Mouse (Mus musculus): ENCODE results near the gene Lima1. TPM values are rescaled to one million over a fixed set of nuclear protein-coding genes. Genes with fewer than 3 reads are reported as not detected.

Gene Lima1
- polyA plus RNA-seq, 2 experiments = 76.0 to 81.2 TPM

DNA sequence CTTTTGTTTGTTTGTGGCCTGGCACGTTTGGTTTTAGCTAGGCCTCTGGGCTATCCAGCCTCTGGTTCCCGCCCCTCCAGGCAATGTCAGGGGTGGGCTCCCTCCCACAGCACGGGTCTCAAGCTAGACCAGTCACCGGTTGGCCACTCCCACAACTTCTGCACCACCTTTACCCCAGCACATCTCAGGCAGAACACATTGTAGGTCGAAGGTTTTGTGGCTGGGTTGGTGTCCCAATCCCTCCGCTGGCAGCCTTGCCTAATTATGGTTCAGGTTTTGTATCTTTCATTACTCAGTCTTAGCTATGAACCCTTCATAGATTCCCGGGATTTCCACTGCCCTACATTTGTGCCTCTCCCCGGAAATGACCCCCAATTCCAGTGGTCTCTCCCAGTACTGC lies 17.8 kb downstream of the Lima1 start:
- ATAC-seq (ENCODE audit: low FRiP score, low read depth) (no peak), DNase-seq (ENCODE audit: low spot score) (no peak)
- no peak overlapping the region for H3K4me3 ChIP-seq (replicated peaks; ENCODE audit: low read length)
- WGBS = 44% methylated on average over 8 of the region's 8 CpGs
- H3K4me2 ChIP-seq (replicated peaks; ENCODE audit: low read depth, low read length, severe bottlenecking) = no peak overlapping the region
- no peak overlapping the region for H3K9ac ChIP-seq (ENCODE audit: low read depth, low read length, severe bottlenecking)
- no peaks in the 10 kb centered on the region for H3K36me3 ChIP-seq (ENCODE audit: control insufficient read depth, insufficient read depth, low read length)
- H3K9me3 ChIP-seq (ENCODE audit: control insufficient read depth, low read length) = no peaks in the 10 kb centered on the region
- no peaks in the 10 kb centered on the region for H3K27me3 ChIP-seq (ENCODE audit: control insufficient read depth, insufficient read depth, low read length)
- TF ChIP-seq POLR2A (IDR thresholded peaks at IDR 0.05; ENCODE audit: borderline replicate concordance, extremely low read depth, insufficient read depth, insufficient read length) = no peak
- H3K4me1 ChIP-seq (ENCODE audit: control insufficient read depth, insufficient read depth, low read length) = no peaks in the 10 kb centered on the region
- no peak overlapping the region for H3K27ac ChIP-seq (replicated peaks; ENCODE audit: low read depth, low read length)

DNA sequence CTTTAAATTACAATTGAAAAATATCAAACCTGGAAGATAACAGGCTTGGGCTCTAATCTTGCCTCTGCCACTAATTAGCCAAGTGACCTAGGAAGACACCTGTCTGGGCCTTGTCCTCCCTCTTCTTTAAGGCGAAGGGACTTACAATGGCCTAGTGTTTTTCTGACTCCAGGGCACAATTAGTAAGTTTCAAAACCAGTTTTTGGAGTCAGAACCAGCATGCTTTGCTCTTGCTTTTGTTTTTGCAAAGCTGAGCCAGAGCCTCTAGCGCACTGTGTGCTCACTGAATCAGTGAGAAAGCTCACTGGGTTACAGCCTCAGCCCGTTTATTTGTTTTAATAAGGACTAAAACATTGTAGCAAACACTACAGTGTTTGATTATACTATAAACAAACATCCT lies 20.1 kb downstream of the Lima1 start:
- H3K27ac ChIP-seq (replicated peaks; ENCODE audit: low read depth, low read length) = no peak overlapping the region
- DNase-seq (ENCODE audit: low spot score) = no peak
- H3K4me1 ChIP-seq (ENCODE audit: control insufficient read depth, insufficient read depth, low read length) = no peaks in the 10 kb centered on the region
- WGBS = 71% methylated on average over 3 of the region's 3 CpGs
- no peak overlapping the region for H3K4me2 ChIP-seq (replicated peaks; ENCODE audit: low read depth, low read length, severe bottlenecking)
- no peaks in the 10 kb centered on the region for H3K27me3 ChIP-seq (ENCODE audit: control insufficient read depth, insufficient read depth, low read length)
- ATAC-seq (ENCODE audit: low FRiP score, low read depth) = no peak
- no peak overlapping the region for H3K9ac ChIP-seq (ENCODE audit: low read depth, low read length, severe bottlenecking)
- TF ChIP-seq POLR2A (IDR thresholded peaks at IDR 0.05; ENCODE audit: borderline replicate concordance, extremely low read depth, insufficient read depth, insufficient read length) = no peak
- no peaks in the 10 kb centered on the region for H3K36me3 ChIP-seq (ENCODE audit: control insufficient read depth, insufficient read depth, low read length)
- H3K9me3 ChIP-seq (ENCODE audit: control insufficient read depth, low read length) = no peaks in the 10 kb centered on the region
- no peak overlapping the region for H3K4me3 ChIP-seq (replicated peaks; ENCODE audit: low read length)

GRCm38 (mm10) chr15:99852606-99853237 lies 22.5 kb downstream of the Lima1 start:
- Histone ChIP-seq H3K36me3 (ENCODE audit: control insufficient read depth, insufficient read depth, low read length) (no peaks in the 10 kb centered on the region), H3K4me3 (replicated peaks; ENCODE audit: low read length) (no peak overlapping the region), H3K4me1 (ENCODE audit: control insufficient read depth, insufficient read depth, low read length) (peaks cover 5% of the 10 kb centered on the region), H3K9ac (ENCODE audit: low read depth, low read length, severe bottlenecking) (no peak overlapping the region), H3K4me2 (replicated peaks; ENCODE audit: low read depth, low read length, severe bottlenecking) (no peak overlapping the region), H3K27me3 (ENCODE audit: control insufficient read depth, insufficient read depth, low read length) (no peaks in the 10 kb centered on the region), H3K9me3 (ENCODE audit: control insufficient read depth, low read length) (no peaks in the 10 kb centered on the region), H3K27ac (replicated peaks; ENCODE audit: low read depth, low read length) (no peak overlapping the region)
- TF ChIP-seq POLR2A (IDR thresholded peaks at IDR 0.05; ENCODE audit: borderline replicate concordance, extremely low read depth, insufficient read depth, insufficient read length) = no peak
- WGBS = 91% methylated on average over 2 of the region's 2 CpGs
- DNase-seq (ENCODE audit: low spot score) (no peak), ATAC-seq (ENCODE audit: low FRiP score, low read depth) (no peak)

- DNase-seq (ENCODE audit: low spot score) (no peak), ATAC-seq (ENCODE audit: low FRiP score, low read depth) (no peak)
- peaks cover 10% of the 10 kb centered on the region for H3K4me1 ChIP-seq (ENCODE audit: control insufficient read depth, insufficient read depth, low read length)
- H3K4me2 ChIP-seq (replicated peaks; ENCODE audit: low read depth, low read length, severe bottlenecking) = no peak overlapping the region
- WGBS = 66% methylated on average over 3 of the region's 3 CpGs
- no peak overlapping the region for H3K4me3 ChIP-seq (replicated peaks; ENCODE audit: low read length)
- H3K9ac ChIP-seq (ENCODE audit: low read depth, low read length, severe bottlenecking) = no peak overlapping the region
- H3K27me3 ChIP-seq (ENCODE audit: control insufficient read depth, insufficient read depth, low read length) = no peaks in the 10 kb centered on the region
- no peaks in the 10 kb centered on the region for H3K9me3 ChIP-seq (ENCODE audit: control insufficient read depth, low read length)
- no peak for TF ChIP-seq POLR2A (IDR thresholded peaks at IDR 0.05; ENCODE audit: borderline replicate concordance, extremely low read depth, insufficient read depth, insufficient read length)
- H3K36me3 ChIP-seq (ENCODE audit: control insufficient read depth, insufficient read depth, low read length) = no peaks in the 10 kb centered on the region
- no peak overlapping the region for H3K27ac ChIP-seq (replicated peaks; ENCODE audit: low read depth, low read length)
Observed at GRCm38 (mm10) chr15:99850265-99850664, 25.0 kb downstream of the Lima1 start.

- Histone ChIP-seq H3K27ac (replicated peaks; ENCODE audit: low read depth, low read length) (peak overlapping the region; percentile 61), H3K9ac (ENCODE audit: low read depth, low read length, severe bottlenecking) (no peak overlapping the region), H3K36me3 (ENCODE audit: control insufficient read depth, insufficient read depth, low read length) (no peaks in the 10 kb centered on the region), H3K4me1 (ENCODE audit: control insufficient read depth, insufficient read depth, low read length) (peaks cover 10% of the 10 kb centered on the region), H3K27me3 (ENCODE audit: control insufficient read depth, insufficient read depth, low read length) (no peaks in the 10 kb centered on the region), H3K4me3 (replicated peaks; ENCODE audit: low read length) (no peak overlapping the region), H3K4me2 (replicated peaks; ENCODE audit: low read depth, low read length, severe bottlenecking) (no peak overlapping the region), H3K9me3 (ENCODE audit: control insufficient read depth, low read length) (no peaks in the 10 kb centered on the region)
- peak; percentile 85 for ATAC-seq (ENCODE audit: low FRiP score, low read depth)
- peak; percentile 77 for DNase-seq (ENCODE audit: low spot score)
- no peak for TF ChIP-seq POLR2A (IDR thresholded peaks at IDR 0.05; ENCODE audit: borderline replicate concordance, extremely low read depth, insufficient read depth, insufficient read length)
- WGBS = 21% methylated on average over 8 of the region's 8 CpGs
Observed at GRCm38 (mm10) chr15:99847937-99848336, 27.3 kb downstream of the Lima1 start.
